Mouse (Mus musculus): ENCODE measurements around the gene Mov10. TPM values are rescaled to one million over a fixed set of nuclear protein-coding genes. Genes with fewer than 3 reads are reported as not detected.
"Not testable (repeated sequence)": the region's sequence is repeated elsewhere in the genome, so short reads cannot be mapped to it uniquely, and the experiment has no call there.

Gene Mov10
- polyA plus RNA-seq, 1 experiment from 2014 or later: 7.5 TPM

DNA sequence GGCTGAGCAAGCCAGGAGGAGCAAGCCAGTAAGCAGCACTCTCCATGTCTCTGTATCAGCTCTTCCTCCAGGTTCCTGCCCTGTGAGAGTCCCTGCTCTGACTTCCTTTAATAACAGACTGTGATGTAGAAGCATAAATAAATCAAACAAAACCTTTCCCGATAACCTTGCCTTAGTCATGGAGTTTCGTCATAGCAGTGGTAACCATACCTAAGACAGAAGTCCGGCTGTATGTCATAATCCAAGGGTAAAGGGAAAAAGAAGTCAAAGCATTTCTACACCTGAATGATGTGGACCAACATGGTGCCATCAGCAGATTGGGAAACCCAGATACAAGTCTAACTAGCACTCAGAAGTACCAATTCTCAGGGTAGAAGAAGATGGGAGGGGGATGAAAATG, 17.4 kb upstream of the Mov10 start:
- H3K9me3 ChIP-seq: no peaks in the 10 kb centered on the region
- WGBS: over 99% methylated on average over 3 of the region's 3 CpGs
- H3K27me3 ChIP-seq: no peaks in the 10 kb centered on the region
- H3K9ac ChIP-seq (replicated peaks): no peak overlapping the region
- no peaks in the 10 kb centered on the region for H3K4me1 ChIP-seq
- peaks cover 58% of the 10 kb centered on the region for H3K36me3 ChIP-seq
- no peak for ATAC-seq (replicated peaks)
- no peak overlapping the region for H3K4me3 ChIP-seq
- no peak overlapping the region for H3K4me2 ChIP-seq (replicated peaks)
- no peak overlapping the region for H3K27ac ChIP-seq (replicated peaks)

DNA sequence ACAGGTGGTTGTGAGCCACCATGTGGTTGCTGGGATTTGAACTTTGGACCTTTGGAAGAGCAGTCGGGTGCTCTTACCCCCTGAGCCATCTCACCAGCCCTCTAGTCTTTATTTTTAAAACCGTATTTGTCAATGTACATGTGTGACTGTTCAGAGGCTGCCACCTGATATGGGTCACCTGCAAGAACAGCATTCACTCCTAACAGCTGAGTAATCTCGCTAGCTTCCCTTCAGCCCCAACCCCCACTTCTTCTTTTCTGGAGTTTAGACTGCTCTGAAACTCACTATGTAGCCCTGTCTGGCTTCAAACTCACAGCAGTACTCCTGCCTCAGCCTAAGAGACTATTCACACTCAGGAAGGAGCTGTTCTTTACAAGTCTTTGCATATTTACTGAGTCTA, 4.0 kb upstream of the Mov10 start:
- no peak for ATAC-seq (replicated peaks)
- Histone ChIP-seq H3K27me3 (no peaks in the 10 kb centered on the region), H3K4me3 (no peak overlapping the region), H3K4me2 (replicated peaks) (no peak overlapping the region), H3K36me3 (peaks cover 28% of the 10 kb centered on the region), H3K4me1 (peaks cover 8% of the 10 kb centered on the region), H3K9me3 (no peaks in the 10 kb centered on the region), H3K27ac (replicated peaks) (no peak overlapping the region), H3K9ac (replicated peaks) (no peak overlapping the region)
- 88% methylated on average over 3 of the region's 3 CpGs for WGBS

GRCm38 (mm10) chr3:104820426-104820825, 2.1 kb upstream of the Mov10 start:
- Histone ChIP-seq H3K27ac (replicated peaks) (no peak overlapping the region), H3K4me2 (replicated peaks) (no peak overlapping the region), H3K4me1 (peaks cover 16% of the 10 kb centered on the region), H3K4me3 (no peak overlapping the region), H3K9ac (replicated peaks) (no peak overlapping the region), H3K9me3 (no peaks in the 10 kb centered on the region), H3K36me3 (peaks cover 14% of the 10 kb centered on the region; the same call in 1 of the 2 replicates), H3K27me3 (no peaks in the 10 kb centered on the region)
- WGBS: 26% methylated on average over 1 of the region's 1 CpGs
- no peak for ATAC-seq (replicated peaks)

DNA sequence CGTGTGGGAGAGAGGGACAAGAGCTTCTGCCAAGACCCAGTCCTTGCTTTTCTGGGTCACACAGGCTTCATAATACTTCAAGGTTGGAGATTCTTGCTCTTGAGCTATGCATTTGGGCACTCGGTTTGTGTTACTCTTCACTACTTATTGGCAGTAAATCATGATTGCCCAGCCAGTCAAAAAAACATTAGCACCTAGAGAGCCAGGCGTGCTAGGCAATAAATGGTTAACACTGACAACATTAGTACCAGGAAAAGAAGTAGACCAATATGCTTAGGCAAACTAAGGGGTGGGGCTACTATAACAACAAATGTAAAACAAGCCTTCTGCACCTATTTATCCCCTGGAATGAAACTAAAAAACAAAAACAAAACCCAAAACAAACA, 379 bp upstream of the Mov10 start:
- peaks cover 16% of the 10 kb centered on the region for H3K4me1 ChIP-seq
- no peak for ATAC-seq (replicated peaks)
- 11% methylated on average over 3 of the region's 3 CpGs for WGBS
- no peak overlapping the region for H3K27ac ChIP-seq (replicated peaks)
- no peak overlapping the region; the same call in 1 of the 2 replicates for H3K9ac ChIP-seq (replicated peaks)
- H3K27me3 ChIP-seq: no peaks in the 10 kb centered on the region
- peaks cover 11% of the 10 kb centered on the region; the same call in 1 of the 2 replicates for H3K36me3 ChIP-seq
- peak overlapping the region; percentile 75 for H3K4me3 ChIP-seq
- H3K4me2 ChIP-seq (replicated peaks): peak overlapping the region; percentile 97
- no peaks in the 10 kb centered on the region for H3K9me3 ChIP-seq

DNA sequence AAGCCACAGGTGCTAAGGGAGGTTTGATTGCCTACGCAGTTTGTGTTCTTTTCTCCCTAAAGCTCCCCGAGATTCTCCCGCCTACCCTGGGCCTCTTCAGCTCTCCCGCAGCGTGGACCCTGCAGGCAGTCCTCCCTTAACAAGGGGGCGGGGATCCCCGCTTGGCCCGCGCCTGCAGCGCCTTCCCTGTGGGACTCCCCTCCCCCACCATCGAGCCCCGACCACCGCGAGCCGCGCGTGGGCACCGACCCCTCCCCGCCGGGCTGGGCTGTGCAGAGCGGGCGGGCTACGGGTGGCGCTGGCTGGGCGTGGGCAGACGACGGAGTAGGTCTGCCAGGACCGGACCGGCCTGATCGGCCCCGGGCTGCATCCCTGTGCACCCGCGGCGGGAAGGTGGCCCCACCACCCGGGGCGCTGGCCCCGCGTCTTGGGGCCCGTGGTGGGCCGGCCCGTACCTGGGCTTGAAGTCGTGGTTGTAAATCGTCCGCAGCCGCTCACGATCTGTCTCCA, 827 bp downstream of the Mov10 start:
- Histone ChIP-seq H3K4me1 (peaks cover 16% of the 10 kb centered on the region), H3K9ac (replicated peaks) (peak overlapping the region; percentile 71), H3K4me2 (replicated peaks) (peak overlapping the region; percentile 97), H3K36me3 (peaks cover 9% of the 10 kb centered on the region; the same call in 1 of the 2 replicates), H3K27ac (replicated peaks) (peak overlapping the region; percentile 46), H3K9me3 (no peaks in the 10 kb centered on the region), H3K27me3 (no peaks in the 10 kb centered on the region), H3K4me3 (peak overlapping the region; percentile 75)
- ATAC-seq (replicated peaks): peak; percentile 81
- under 1% methylated on average over 46 of the region's 46 CpGs for WGBS

- H3K4me1 ChIP-seq: peaks cover 16% of the 10 kb centered on the region
- no peak overlapping the region for H3K4me2 ChIP-seq (replicated peaks)
- 97% methylated on average over 7 of the region's 7 CpGs for WGBS
- no peak for ATAC-seq (replicated peaks)
- H3K27ac ChIP-seq (replicated peaks): no peak overlapping the region
- no peaks in the 10 kb centered on the region for H3K27me3 ChIP-seq
- H3K4me3 ChIP-seq: no peak overlapping the region
- H3K36me3 ChIP-seq: peaks cover 2% of the 10 kb centered on the region; the same call in 1 of the 2 replicates
- no peak overlapping the region for H3K9ac ChIP-seq (replicated peaks)
- no peaks in the 10 kb centered on the region for H3K9me3 ChIP-seq
These were observed 2.2 kb downstream of the Mov10 start for GRCm38 (mm10) chr3:104816130-104816529.

DNA sequence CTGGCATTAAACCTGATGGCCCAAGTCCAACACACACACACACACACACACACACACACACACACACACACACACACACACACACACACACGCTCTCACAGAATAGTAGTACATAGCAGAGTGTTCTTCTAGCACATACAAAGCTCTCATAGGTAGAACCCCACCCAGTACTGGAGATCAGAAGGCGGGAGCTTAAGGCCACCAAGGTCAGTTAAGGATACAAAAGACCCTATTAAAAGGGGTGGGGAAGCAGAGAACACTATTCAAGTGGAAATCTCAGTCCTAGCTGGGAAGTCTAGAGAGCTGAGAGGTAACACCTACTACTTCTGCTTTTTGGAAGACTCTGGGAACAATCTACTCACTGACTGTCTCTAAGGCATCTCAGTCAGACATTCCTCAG, 3.0 kb downstream of the Mov10 start:
- H3K4me1 ChIP-seq: peaks cover 16% of the 10 kb centered on the region
- no peak overlapping the region for H3K27ac ChIP-seq (replicated peaks)
- no peaks in the 10 kb centered on the region for H3K36me3 ChIP-seq
- 87% methylated on average over 2 of the region's 2 CpGs for WGBS
- no peak overlapping the region for H3K4me2 ChIP-seq (replicated peaks)
- H3K9me3 ChIP-seq: no peaks in the 10 kb centered on the region
- ATAC-seq (replicated peaks): no peak
- no peak overlapping the region for H3K4me3 ChIP-seq
- H3K9ac ChIP-seq (replicated peaks): no peak overlapping the region
- H3K27me3 ChIP-seq: no peaks in the 10 kb centered on the region

- ATAC-seq (replicated peaks): no peak
- Histone ChIP-seq H3K27ac (replicated peaks) (no peak overlapping the region), H3K4me2 (replicated peaks) (no peak overlapping the region), H3K36me3 (no peaks in the 10 kb centered on the region), H3K9ac (replicated peaks) (no peak overlapping the region), H3K4me1 (peaks cover 16% of the 10 kb centered on the region), H3K27me3 (no peaks in the 10 kb centered on the region), H3K9me3 (no peaks in the 10 kb centered on the region), H3K4me3 (no peak overlapping the region)
- WGBS: 100% methylated on average over 1 of the region's 1 CpGs
These were observed 3.6 kb downstream of the Mov10 start for GRCm38 (mm10) chr3:104814746-104815145.

DNA sequence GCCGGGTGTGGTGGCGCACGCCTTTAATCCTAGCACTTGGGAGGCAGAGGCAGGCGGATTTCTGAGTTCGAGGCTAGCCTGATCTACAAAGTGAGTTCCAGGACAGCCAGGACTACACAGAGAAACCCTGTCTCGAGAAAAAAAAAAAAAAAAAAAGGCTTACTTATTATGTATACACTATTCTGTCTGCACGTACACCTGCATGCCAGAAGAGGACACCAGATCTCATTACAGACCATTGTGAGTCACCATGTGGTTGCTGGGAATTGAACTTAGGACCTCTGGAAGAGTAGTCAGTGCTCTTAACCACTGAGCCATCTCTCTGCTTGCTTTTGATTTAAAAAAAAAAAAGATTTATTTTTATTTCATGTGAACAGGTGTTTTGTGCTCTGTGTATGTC, 5.1 kb downstream of the Mov10 start:
- not testable (repeated sequence) for H3K9me3 ChIP-seq; H3K4me2 ChIP-seq (replicated peaks); ATAC-seq (replicated peaks); H3K27me3 ChIP-seq; H3K4me1 ChIP-seq; H3K4me3 ChIP-seq; H3K36me3 ChIP-seq; H3K27ac ChIP-seq (replicated peaks); H3K9ac ChIP-seq (replicated peaks)
- 94% methylated on average over 7 of the region's 7 CpGs for WGBS

- H3K27me3 ChIP-seq: no peaks in the 10 kb centered on the region
- H3K9me3 ChIP-seq: no peaks in the 10 kb centered on the region
- no peak overlapping the region for H3K4me3 ChIP-seq
- H3K4me2 ChIP-seq (replicated peaks): no peak overlapping the region
- 83% methylated on average over 4 of the region's 4 CpGs for WGBS
- H3K4me1 ChIP-seq: peaks cover 6% of the 10 kb centered on the region
- no peak for ATAC-seq (replicated peaks)
- H3K9ac ChIP-seq (replicated peaks): no peak overlapping the region
- no peak overlapping the region for H3K27ac ChIP-seq (replicated peaks)
- no peaks in the 10 kb centered on the region for H3K36me3 ChIP-seq
These were observed 6.1 kb downstream of the Mov10 start for GRCm38 (mm10) chr3:104812254-104812653.

- no peak for ATAC-seq (replicated peaks)
- no peaks in the 10 kb centered on the region for H3K27me3 ChIP-seq
- H3K4me2 ChIP-seq (replicated peaks): no peak overlapping the region
- H3K27ac ChIP-seq (replicated peaks): no peak overlapping the region
- 24% methylated on average over 3 of the region's 3 CpGs for WGBS
- no peak overlapping the region for H3K4me3 ChIP-seq
- no peak overlapping the region for H3K9ac ChIP-seq (replicated peaks)
- peaks cover 1% of the 10 kb centered on the region for H3K4me1 ChIP-seq
- no peaks in the 10 kb centered on the region for H3K36me3 ChIP-seq
- no peaks in the 10 kb centered on the region for H3K9me3 ChIP-seq
These were observed 6.6 kb downstream of the Mov10 start for GRCm38 (mm10) chr3:104811752-104812151.

GRCm38 (mm10) chr3:104805539-104805938, 12.8 kb downstream of the Mov10 start:
- Histone ChIP-seq H3K27ac (replicated peaks) (no peak overlapping the region), H3K4me2 (replicated peaks) (no peak overlapping the region), H3K4me1 (no peaks in the 10 kb centered on the region), H3K9me3 (no peaks in the 10 kb centered on the region), H3K4me3 (no peak overlapping the region), H3K27me3 (no peaks in the 10 kb centered on the region), H3K9ac (replicated peaks) (no peak overlapping the region), H3K36me3 (peaks cover 1% of the 10 kb centered on the region; the same call in 1 of the 2 replicates)
- WGBS: 86% methylated on average over 9 of the region's 9 CpGs
- no peak for ATAC-seq (replicated peaks)

DNA sequence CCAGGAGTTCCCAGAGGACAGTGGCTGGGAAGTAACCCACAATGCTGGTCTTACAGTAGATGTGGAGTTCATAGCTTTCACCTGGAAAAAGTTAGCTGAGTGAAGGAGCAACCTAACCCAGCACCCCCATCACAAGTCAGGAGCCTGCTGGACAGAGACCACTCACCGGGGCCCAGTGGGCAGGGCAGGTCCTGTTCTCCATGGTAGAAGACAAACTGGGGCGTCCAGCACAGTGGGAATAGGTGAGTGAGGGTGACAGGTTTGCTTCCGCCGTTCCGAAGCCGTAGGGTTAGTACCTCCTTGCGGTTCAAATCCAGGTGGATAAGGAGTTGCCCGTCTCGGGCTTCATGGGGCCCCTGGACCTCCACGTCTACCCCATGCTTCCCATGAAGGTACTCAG, 14.1 kb downstream of the Mov10 start:
- ATAC-seq (replicated peaks): no peak
- WGBS: 93% methylated on average over 10 of the region's 10 CpGs

More for the DNA sequence above, 14.1 kb downstream of the Mov10 start:
- Histone ChIP-seq H3K27me3 (no peaks in the 10 kb centered on the region), H3K36me3 (peaks cover 3% of the 10 kb centered on the region; the same call in 1 of the 2 replicates), H3K27ac (replicated peaks) (no peak overlapping the region), H3K4me1 (no peaks in the 10 kb centered on the region), H3K4me2 (replicated peaks) (no peak overlapping the region), H3K4me3 (no peak overlapping the region), H3K9me3 (no peaks in the 10 kb centered on the region), H3K9ac (replicated peaks) (no peak overlapping the region)

All from forebrain, embryonic 15.5 days (tissue).